Mouse (Mus musculus) neural tube, embryonic 10.5 days (tissue): ENCODE results near the gene Paxbp1.

Experiments
- DNase-seq: peaks from one replicate; pipeline ENCODE4 v3.0.0-alpha.2; 2017; ENCODE audit warnings: low spot score; ENCODE audit errors: extremely low spot score

The Paxbp1 gene

GRCm38 (mm10) chr16:91056043-91056821 is 11.9 kb upstream of the Paxbp1 start:
- no peak for DNase-seq

- no peak for DNase-seq
Measured at GRCm38 (mm10) chr16:91055150-91055549, 10.8 kb upstream of the Paxbp1 start.

- no peak for DNase-seq
Measured at GRCm38 (mm10) chr16:91053599-91053998, 9.3 kb upstream of the Paxbp1 start.

- peak; percentile 40 for DNase-seq
Measured at GRCm38 (mm10) chr16:91045511-91045910, 1.2 kb upstream of the Paxbp1 start.

DNA sequence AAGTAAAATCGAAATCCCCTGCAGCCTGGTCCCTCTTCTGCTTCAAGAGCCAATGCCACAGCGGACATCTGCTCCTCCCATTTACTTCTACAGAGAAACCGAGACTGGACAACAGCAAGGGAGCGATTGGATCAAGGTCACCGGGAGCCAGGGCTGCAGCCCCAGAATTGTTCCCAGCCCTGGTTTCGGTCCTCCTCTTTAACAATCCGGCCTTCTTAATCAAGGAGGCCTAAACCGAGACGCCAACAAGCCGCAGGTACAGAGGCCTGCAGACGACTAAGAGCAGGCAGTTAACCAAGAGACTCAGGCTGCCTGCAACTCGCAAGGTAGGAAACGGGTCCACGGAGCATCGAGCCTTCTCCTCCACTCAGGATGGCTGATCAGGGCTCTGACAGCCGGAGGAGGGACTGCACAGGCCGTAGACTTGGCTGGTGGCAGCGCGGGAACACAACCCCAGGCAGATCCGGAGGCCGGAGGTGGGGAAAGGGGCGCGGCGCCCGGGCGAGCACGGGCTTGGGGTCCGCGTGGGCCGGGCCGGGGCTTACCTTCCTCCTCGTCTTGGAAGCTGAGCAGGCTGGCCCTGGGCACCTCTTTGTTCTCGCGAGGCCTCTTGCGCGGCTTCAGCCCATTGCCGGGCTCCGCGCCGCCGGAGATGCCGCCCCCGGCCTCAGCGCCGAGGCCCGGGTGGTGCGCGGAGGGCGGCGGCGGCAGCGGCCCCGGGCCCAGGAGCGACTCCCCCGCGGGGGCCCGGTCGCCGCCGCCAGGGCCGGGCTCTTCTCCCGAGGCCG is 688 bp downstream of the Paxbp1 start:
- peak; percentile 79 for DNase-seq

GRCm38 (mm10) chr16:91042640-91043039 is 1.7 kb downstream of the Paxbp1 start:
- DNase-seq: no peak

- DNase-seq: no peak
Measured at GRCm38 (mm10) chr16:91035866-91036265, 8.5 kb downstream of the Paxbp1 start.

- no peak for DNase-seq
Measured at GRCm38 (mm10) chr16:91030751-91031150, 13.6 kb downstream of the Paxbp1 start.

DNA sequence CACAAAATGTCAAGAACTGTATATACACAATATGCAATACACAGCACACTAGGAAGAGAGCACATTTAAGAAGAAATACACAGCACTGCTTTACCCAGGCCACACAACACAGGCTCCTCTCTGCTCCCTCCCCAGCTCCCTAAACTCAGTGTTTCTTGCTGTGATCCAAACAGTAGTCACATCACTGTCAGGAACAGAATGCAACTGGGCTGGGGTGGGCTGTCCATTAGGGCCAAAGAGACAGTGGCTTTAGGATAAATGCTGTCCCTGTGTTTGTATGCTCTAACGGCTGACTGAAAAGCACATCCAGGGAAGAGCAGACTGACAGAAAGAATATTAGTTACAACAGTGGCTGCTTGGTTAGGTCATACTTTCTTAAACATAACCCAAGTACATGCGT is 14.4 kb downstream of the Paxbp1 start:
- DNase-seq: no peak

DNA sequence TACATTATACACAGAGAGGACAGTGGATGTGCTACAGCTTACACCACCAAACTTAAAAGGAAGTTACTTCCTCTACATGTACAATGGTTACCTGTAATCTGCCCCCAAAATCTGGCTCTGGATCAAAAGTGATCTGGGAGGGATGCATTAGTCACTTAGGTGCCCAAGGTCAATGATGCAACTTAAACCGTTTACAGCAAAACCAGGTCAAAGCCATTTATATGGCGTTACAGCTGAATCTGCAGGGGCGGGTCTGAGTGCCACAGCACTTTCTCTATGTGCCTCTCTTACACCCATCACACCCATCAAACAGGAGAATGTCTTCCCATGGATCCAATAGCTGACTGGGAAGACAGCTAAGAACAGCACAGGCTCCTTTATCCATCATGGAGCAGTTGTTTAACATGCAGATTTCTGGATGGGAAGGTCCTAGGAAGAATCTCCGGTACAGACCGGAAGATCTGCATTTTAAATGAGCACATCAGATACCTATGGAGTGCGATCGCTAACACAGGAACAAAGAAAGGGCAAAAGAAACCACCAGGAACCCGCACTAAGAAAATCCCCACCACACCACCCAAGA is 15.1 kb downstream of the Paxbp1 start:
- no peak for DNase-seq

GRCm38 (mm10) chr16:91026290-91026689 is 18.1 kb downstream of the Paxbp1 start:
- DNase-seq: no peak

- DNase-seq: peak; percentile 32
Measured at GRCm38 (mm10) chr16:91023384-91023783, 21.0 kb downstream of the Paxbp1 start.

DNA sequence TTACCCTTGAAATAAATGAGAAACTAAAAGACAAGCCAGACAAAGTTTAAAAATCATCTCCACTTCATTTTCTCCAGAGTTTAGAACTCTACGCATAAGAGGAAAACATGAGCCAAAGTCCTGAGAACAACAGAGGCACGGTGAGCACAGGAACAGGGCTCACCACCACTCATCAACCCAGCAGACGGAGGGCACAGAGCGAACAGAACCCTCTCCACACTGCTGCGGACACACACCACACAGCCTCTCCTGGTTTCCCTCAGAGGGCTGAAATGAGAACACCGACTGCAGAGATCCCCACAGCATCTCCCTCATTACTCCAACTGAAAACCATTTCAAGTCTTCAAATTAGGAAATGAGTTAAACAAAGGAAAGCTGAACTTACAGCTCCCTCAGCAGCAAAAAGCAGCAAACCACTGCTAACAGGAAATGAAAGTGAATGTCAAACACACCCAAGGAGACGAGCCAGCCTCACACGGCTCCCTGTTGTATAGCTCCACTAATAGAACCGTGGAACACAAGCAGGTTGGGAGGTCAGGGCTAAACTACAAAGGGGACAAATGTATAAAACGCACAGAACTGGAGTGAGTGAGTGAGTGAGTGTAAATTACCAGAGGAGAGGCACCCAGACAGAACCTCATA is 23.4 kb downstream of the Paxbp1 start:
- DNase-seq: no peak

DNA sequence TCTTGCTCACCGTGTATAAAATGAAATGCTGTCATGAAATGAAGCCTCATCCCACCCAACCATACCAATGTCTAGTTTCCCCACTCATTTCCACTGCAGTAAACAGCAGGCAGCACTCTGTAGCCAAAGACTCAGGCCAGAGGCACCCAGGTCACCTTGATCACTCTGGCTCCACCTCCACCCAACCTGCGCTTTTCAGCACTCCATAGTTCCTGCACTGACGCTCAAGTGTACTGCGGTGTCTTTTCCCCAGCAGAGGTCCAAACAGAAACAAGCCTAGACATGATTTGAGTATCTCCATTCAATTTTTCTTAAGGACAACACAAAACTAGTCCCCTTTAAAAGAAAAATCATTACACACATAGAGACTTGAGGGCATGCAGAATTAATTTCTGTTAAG is 24.9 kb downstream of the Paxbp1 start:
- no peak for DNase-seq

- no peak for DNase-seq
Measured at GRCm38 (mm10) chr16:91015761-91016160, 28.6 kb downstream of the Paxbp1 start.

DNA sequence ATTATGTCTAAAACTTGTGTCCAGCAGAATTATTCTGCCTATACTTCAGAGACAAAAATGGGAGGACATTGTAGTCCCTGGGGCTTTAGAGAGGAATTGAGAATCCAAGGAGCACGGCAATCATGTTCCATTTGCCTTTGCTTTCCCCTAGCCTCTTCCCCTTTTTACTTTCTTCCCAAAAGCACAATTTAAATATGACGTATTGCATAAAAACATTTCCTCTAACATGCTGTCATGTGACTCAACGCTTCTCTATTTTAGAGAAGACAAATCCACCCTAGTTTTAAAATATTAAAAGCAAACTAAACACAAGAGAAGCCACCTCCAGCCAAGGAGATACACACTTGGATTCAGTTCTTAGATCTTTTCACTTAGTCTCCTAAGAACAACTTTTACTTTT is 32.5 kb downstream of the Paxbp1 start:
- no peak for DNase-seq

- peak; percentile 92 for DNase-seq
Measured at GRCm38 (mm10) chr16:91011021-91011683, 33.2 kb downstream of the Paxbp1 start, which contains the start of gene Synj1. Synj1 (minus strand) TSS chr16:91011308.

DNA sequence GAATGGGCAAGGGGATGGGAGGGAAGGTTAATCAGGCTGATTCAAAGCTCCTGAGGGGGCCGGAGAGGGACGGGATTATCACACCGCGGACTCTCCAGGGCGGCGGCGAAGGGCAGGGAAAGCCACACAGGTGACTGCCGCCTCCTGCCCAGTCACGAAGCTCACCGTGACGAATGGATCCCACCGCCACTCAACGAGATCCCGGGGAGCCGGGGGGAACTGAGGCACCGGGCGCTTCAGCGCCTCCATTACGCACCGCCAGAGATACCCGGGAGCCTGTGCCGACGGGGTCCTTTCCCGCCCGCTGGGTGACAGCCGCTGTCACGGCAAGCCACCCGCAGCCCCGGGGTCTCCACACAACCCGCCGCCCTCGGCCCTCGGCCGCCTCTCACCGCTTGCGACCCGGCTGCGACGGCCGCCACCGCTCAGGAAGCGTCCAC is 33.7 kb downstream of the Paxbp1 start:
- no peak for DNase-seq

DNA sequence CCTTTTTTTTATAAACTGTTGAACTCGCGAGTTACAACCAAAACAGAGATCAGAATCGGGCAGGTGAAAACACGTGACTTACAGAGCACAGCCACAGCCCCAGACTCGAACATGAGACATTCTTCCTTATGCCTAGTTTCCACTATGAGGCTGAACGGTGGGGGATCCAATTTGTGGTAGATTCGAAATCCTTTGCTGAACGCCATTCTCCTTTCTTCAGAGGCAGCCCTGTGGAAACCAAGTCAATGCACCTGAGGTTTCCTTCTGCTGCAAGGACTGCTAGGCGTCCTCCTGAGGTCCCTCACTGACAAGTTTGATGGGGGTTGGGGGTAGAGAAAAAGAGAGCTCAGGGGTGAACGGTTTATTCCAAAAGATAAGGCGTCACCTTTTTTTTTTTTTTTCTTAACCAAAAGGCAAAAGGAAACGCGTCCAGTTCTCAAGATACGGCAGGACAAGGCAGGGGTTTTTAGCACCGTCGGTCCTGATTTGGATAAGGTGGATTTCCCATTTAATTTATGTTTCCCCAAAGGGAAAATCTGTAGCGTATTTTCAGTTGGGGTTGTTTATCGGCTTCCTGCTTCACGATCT is 34.3 kb downstream of the Paxbp1 start:
- peak; percentile 20 for DNase-seq

DNA sequence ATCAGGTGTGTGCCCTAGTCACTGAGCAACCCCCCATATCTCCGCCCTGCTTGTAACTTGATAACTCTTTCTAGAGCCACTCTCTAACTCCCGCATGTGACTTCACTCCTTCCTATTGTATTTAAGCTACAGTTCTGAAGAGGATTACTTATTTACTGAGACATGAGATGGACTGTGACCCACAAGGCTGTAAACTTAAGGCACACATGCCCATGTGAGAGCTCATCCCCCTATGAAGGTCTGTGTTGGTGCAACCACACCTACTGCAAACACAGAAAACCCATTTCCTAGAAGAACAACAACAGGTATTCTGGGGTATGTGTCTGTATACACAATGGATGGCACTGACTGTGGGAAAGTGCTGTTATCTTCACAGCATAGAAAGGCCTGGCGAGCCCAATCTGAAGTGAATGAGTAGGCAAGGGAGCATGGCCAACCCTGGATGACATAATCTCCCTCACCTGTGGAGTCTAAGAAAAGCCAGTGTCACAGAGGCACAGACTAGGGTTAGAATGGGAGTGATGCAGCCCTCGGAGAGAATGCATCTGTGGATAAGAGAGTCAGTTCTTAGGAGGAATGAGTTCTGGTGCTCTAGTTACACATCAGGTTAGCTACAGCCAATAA is 39.3 kb downstream of the Paxbp1 start:
- no peak for DNase-seq
